Mouse (Mus musculus) MEL (cell line): ENCODE data around the gene Kcnh3. TPM values are rescaled to one million over a fixed set of nuclear protein-coding genes. Genes with fewer than 3 reads are reported as not detected.
A peak's percentile ranks its signal among the peaks of the same experiment; 100 is the strongest.

ENCODE experiments used
- DNase-seq: peaks from one replicate; pipeline ENCODE4 v3.0.0; 2011; ENCODE audit warnings: low read depth, low spot score
- H3K27ac ChIP-seq: 2 replicates; pipeline ENCODE4 v1.5.1; 2012; ENCODE audit warnings: low read depth, mild to moderate bottlenecking, control low read depth, low read length, moderate library complexity; ENCODE audit not compliant: control insufficient read depth
- H3K27me3 ChIP-seq, 2 experiments: fragments of 150-350 bp in 1 of 2; sonication (generic) in 1 of 2; 2 replicates each; pipeline ENCODE4 v1.6.1; 2012; ENCODE audit warnings: low read length in 2 of 2, mild to moderate bottlenecking in 2 of 2, improper control_type of control experiment in 1 of 2, moderate library complexity in 1 of 2; ENCODE audit not compliant: insufficient read depth in 2 of 2, control insufficient read depth in 1 of 2
- H3K36me3 ChIP-seq, 2 experiments: 2 replicates each; pipeline ENCODE4 v1.6.1; 2012 to 2014; ENCODE audit warnings: low read length in 2 of 2, improper control_type of control experiment in 1 of 2, inconsistent platforms in 1 of 2, mild to moderate bottlenecking in 1 of 2; ENCODE audit not compliant: insufficient read depth in 2 of 2, control insufficient read depth in 1 of 2
- H3K4me1 ChIP-seq, 2 experiments: fragments of 150-350 bp in 1 of 2; sonication (generic) in 1 of 2; 2 replicates each; pipeline ENCODE4 v1.6.1; 2012; ENCODE audit warnings: low read length in 2 of 2, improper control_type of control experiment in 1 of 2, mild to moderate bottlenecking in 1 of 2; ENCODE audit not compliant: insufficient read depth in 2 of 2, control insufficient read depth in 1 of 2
- H3K4me3 ChIP-seq, 2 experiments: fragments of 150-350 bp in 1 of 2; sonication (generic) in 1 of 2; 2 replicates each; pipeline ENCODE4 v1.5.1; 2012; ENCODE audit warnings: low read depth in 2 of 2, low read length in 2 of 2, mild to moderate bottlenecking in 2 of 2, moderate library complexity in 2 of 2, control low read depth in 1 of 2, improper control_type of control experiment in 1 of 2; ENCODE audit not compliant: control insufficient read depth in 1 of 2, insufficient read depth in 1 of 2
- H3K79me2 ChIP-seq: 2 replicates; pipeline ENCODE4 v1.6.1; 2012; ENCODE audit warnings: mild to moderate bottlenecking, low read length, moderate library complexity; ENCODE audit not compliant: control insufficient read depth, poor library complexity, insufficient read depth
- H3K9ac ChIP-seq: 2 replicates; pipeline ENCODE4 v1.6.1; 2012; ENCODE audit warnings: low read depth, mild to moderate bottlenecking, control low read depth, low read length, moderate library complexity; ENCODE audit not compliant: control insufficient read depth, poor library complexity, severe bottlenecking
- H3K9me3 ChIP-seq: fragments of 150-350 bp; sonication (generic); replicated peaks from 2 replicates; pipeline ENCODE4 v1.6.1; 2012; ENCODE audit warnings: mild to moderate bottlenecking, low read length, improper control_type of control experiment, moderate library complexity; ENCODE audit not compliant: insufficient read depth
- CHD2 ChIP-seq: IDR thresholded peaks from 2 replicates; pipeline ENCODE4 v1.6.1; 2011; ENCODE audit warnings: low read length, improper control_type of control experiment
- CTCF ChIP-seq, 3 experiments: IDR thresholded peaks in 2 of 3; conservative IDR thresholded peaks in 1 of 3; 2 replicates each; pipeline ENCODE4 v1.5.1; 2011 to 2012; ENCODE audit warnings: low read length in 3 of 3, low read depth in 2 of 3, mild to moderate bottlenecking in 2 of 3, improper control_type of control experiment in 1 of 3, inconsistent platforms in 1 of 3, mixed read lengths in 1 of 3, moderate library complexity in 1 of 3; ENCODE audit not compliant: control insufficient read depth in 1 of 3, insufficient read depth in 1 of 3, poor library complexity in 1 of 3, severe bottlenecking in 1 of 3
- EP300 ChIP-seq, 2 experiments: IDR thresholded peaks; 2 replicates each; pipeline ENCODE4 v1.6.1; 2011; ENCODE audit warnings: improper control_type of control experiment in 2 of 2, low read length in 2 of 2, low read depth in 1 of 2, mild to moderate bottlenecking in 1 of 2
- ETS1 ChIP-seq: IDR thresholded peaks from 2 replicates; pipeline ENCODE4 v1.6.1; 2012; ENCODE audit warnings: low read depth, mild to moderate bottlenecking, inconsistent platforms, low read length, improper control_type of control experiment, moderate library complexity
- GABPA ChIP-seq: IDR thresholded peaks from 2 replicates; pipeline ENCODE4 v1.6.1; 2012; ENCODE audit warnings: low read depth, mild to moderate bottlenecking, inconsistent platforms, low read length, improper control_type of control experiment, moderate library complexity
- GATA1 ChIP-seq: IDR thresholded peaks from 2 replicates; pipeline ENCODE4 v1.6.1; 2011; ENCODE audit warnings: low read depth, low read length, improper control_type of control experiment
- MAFK ChIP-seq: IDR thresholded peaks from 2 replicates; pipeline ENCODE4 v1.6.1; 2011; ENCODE audit warnings: low read depth, mild to moderate bottlenecking, low read length, improper control_type of control experiment, borderline replicate concordance
- MAX ChIP-seq: IDR thresholded peaks from 2 replicates; pipeline ENCODE4 v1.6.1; 2011; ENCODE audit warnings: low read length, improper control_type of control experiment
- MAZ ChIP-seq: IDR thresholded peaks from 2 replicates; pipeline ENCODE4 v1.6.1; 2012; ENCODE audit warnings: low read depth, mild to moderate bottlenecking, inconsistent platforms, low read length, improper control_type of control experiment
- MXI1 ChIP-seq: IDR thresholded peaks from 2 replicates; pipeline ENCODE4 v1.6.1; 2011; ENCODE audit warnings: mild to moderate bottlenecking, low read depth, low read length, improper control_type of control experiment
- NELFE ChIP-seq: IDR thresholded peaks from 2 replicates; pipeline ENCODE4 v1.6.1; 2011; ENCODE audit warnings: low read depth, low read length, improper control_type of control experiment
- NRF1 ChIP-seq: IDR thresholded peaks from 2 replicates; pipeline ENCODE4 v1.6.1; 2014; ENCODE audit warnings: low read depth, mild to moderate bottlenecking, inconsistent platforms, low read length, improper control_type of control experiment, moderate library complexity; ENCODE audit not compliant: poor library complexity, insufficient read depth, severe bottlenecking
- POLR2A ChIP-seq, 2 experiments: IDR thresholded peaks; 2 replicates each; pipeline ENCODE4 v1.6.1; 2011 to 2012; ENCODE audit warnings: low read length in 2 of 2, mild to moderate bottlenecking in 2 of 2, control low read depth in 1 of 2, improper control_type of control experiment in 1 of 2, low read depth in 1 of 2, moderate library complexity in 1 of 2; ENCODE audit not compliant: control insufficient read depth in 1 of 2, insufficient read depth in 1 of 2, poor library complexity in 1 of 2
- POLR2AphosphoS5 ChIP-seq: IDR thresholded peaks from 2 replicates; pipeline ENCODE4 v1.6.1; 2012; ENCODE audit warnings: low read depth, borderline replicate concordance, mild to moderate bottlenecking, inconsistent platforms, low read length, moderate library complexity, mixed read lengths
- RAD21 ChIP-seq: IDR thresholded peaks from 2 replicates; pipeline ENCODE4 v1.6.1; 2011; ENCODE audit warnings: mild to moderate bottlenecking, low read depth, low read length, improper control_type of control experiment
- SIN3A ChIP-seq: IDR thresholded peaks from 2 replicates; pipeline ENCODE4 v1.6.1; 2012; ENCODE audit warnings: low read length, improper control_type of control experiment, inconsistent platforms
- TAL1 ChIP-seq: IDR thresholded peaks from 2 replicates; pipeline ENCODE4 v1.6.1; 2012; ENCODE audit warnings: mild to moderate bottlenecking, inconsistent platforms, low read length, moderate library complexity, mixed read lengths
- TBP ChIP-seq: IDR thresholded peaks from 2 replicates; pipeline ENCODE4 v1.8.0; 2011; ENCODE audit warnings: low read depth, low read length, improper control_type of control experiment
- TCF12 ChIP-seq: IDR thresholded peaks from 2 replicates; pipeline ENCODE4 v1.6.1; 2014; ENCODE audit warnings: low read depth, mild to moderate bottlenecking, inconsistent platforms, low read length, improper control_type of control experiment, moderate library complexity
- USF1 ChIP-seq: IDR thresholded peaks from 2 replicates; pipeline ENCODE4 v1.6.1; 2014; ENCODE audit warnings: low read depth, mild to moderate bottlenecking, inconsistent platforms, low read length, improper control_type of control experiment, moderate library complexity
- ZMIZ1 ChIP-seq: IDR thresholded peaks from 2 replicates; pipeline ENCODE4 v1.6.1; 2012; ENCODE audit warnings: low read depth, mild to moderate bottlenecking, inconsistent platforms, low read length, improper control_type of control experiment, moderate library complexity
- ZNF384 ChIP-seq: IDR thresholded peaks from 2 replicates; pipeline ENCODE4 v1.6.1; 2012; ENCODE audit warnings: low read depth, mild to moderate bottlenecking, inconsistent platforms, low read length, improper control_type of control experiment
- polyA plus RNA-seq, 2 experiments: library from polyadenylated mRNA; stranded (reverse) in 1 of 2; unstranded in 1 of 2; fragments of >175 nt in 1 of 2; fragments of >200 nt in 1 of 2; gene quantifications; 2 replicates each; pipeline versions ENCODE4 v1.2.1 to v1.2.4; 2012; ENCODE audit warnings: low replicate concordance in 2 of 2, low read depth in 1 of 2; ENCODE audit not compliant: insufficient read length in 2 of 2, insufficient read depth in 1 of 2, missing spikeins in 1 of 2
- total RNA-seq: library from RNA; depleted of rRNA; stranded (reverse); fragments of 300-350 nt; gene quantifications from 2 replicates; pipeline ENCODE4 v1.2.3, GENCODE M21; 2012

The Kcnh3 gene
- total and polyA plus RNA-seq, 3 experiments: 0.15 to 1.3 TPM; not detected in 1

GRCm38 (mm10) chr15:99217630-99218029 is 7.0 kb upstream of the Kcnh3 start:
- Histone ChIP-seq H3K9me3 (no peaks in the 10 kb centered on the region), H3K27me3 (peaks cover 3 to 10% of the 10 kb centered on the region in 2 experiments), H3K36me3 (peaks cover 0 to 12% of the 10 kb centered on the region in 2 experiments; a peak in 2 of 4 replicates), H3K27ac (no peak overlapping the region), H3K4me3 (no peak overlapping the region), H3K4me1 (peaks cover 4 to 23% of the 10 kb centered on the region in 2 experiments; a peak in 3 of 4 replicates), H3K9ac (no peak overlapping the region), H3K79me2 (no peaks in the 10 kb centered on the region)
- no peak for TF ChIP-seq TAL1
- TF ChIP-seq EP300 (IDR thresholded peaks at IDR 0.05; ENCODE audit: low read depth in 1 of 2, low read length in 2 of 2): no peak
- no peak for TF ChIP-seq USF1
- no peak for TF ChIP-seq POLR2A (IDR thresholded peaks at IDR 0.05; ENCODE audit: control insufficient read depth in 1 of 2, insufficient read depth in 1 of 2, low read depth in 1 of 2, low read length in 2 of 2, poor library complexity in 1 of 2)
- no peak for TF ChIP-seq TCF12
- no peak; the same call in 1 of the 2 replicates for TF ChIP-seq POLR2AphosphoS5
- TF ChIP-seq ZMIZ1: no peak
- TF ChIP-seq NRF1: no peak
- TF ChIP-seq ETS1: no peak
- no peak for TF ChIP-seq MAFK
- no peak for TF ChIP-seq MXI1
- no peak for TF ChIP-seq TBP
- TF ChIP-seq NELFE: no peak
- TF ChIP-seq RAD21: no peak
- no peak for TF ChIP-seq SIN3A
- TF ChIP-seq CHD2: no peak
- TF ChIP-seq MAZ: no peak
- TF ChIP-seq CTCF (IDR thresholded peaks at IDR 0.05 in 2 of 3, conservative IDR thresholded peaks at IDR 0.05 in 1 of 3; ENCODE audit: control insufficient read depth in 1 of 3, insufficient read depth in 1 of 3, low read depth in 2 of 3, low read length in 3 of 3, poor library complexity in 1 of 3, severe bottlenecking in 1 of 3): no peak
- no peak for DNase-seq

GRCm38 (mm10) chr15:99221315-99221952 is 3.2 kb upstream of the Kcnh3 start:
- peak overlapping the region; percentile 56 to 72; a peak in 3 of 4 replicates for H3K4me3 ChIP-seq
- no peaks in the 10 kb centered on the region for H3K9me3 ChIP-seq
- H3K27ac ChIP-seq: no peak overlapping the region
- peak overlapping the region; percentile 46 for H3K9ac ChIP-seq
- peaks cover 1% of the 10 kb centered on the region; the same call in 1 of the 2 replicates for H3K79me2 ChIP-seq
- peaks cover 4 to 17% of the 10 kb centered on the region in 2 experiments; a peak in 3 of 4 replicates for H3K4me1 ChIP-seq
- TF ChIP-seq NELFE (no peak), GATA1 (no peak), ZMIZ1 (no peak), MXI1 (no peak; the same call in 1 of the 2 replicates), MAX (no peak), GABPA (no peak), ZNF384 (no peak)
- peaks cover 0 to 8% of the 10 kb centered on the region in 2 experiments; a peak in 2 of 4 replicates for H3K36me3 ChIP-seq
- DNase-seq: peak; percentile 40
- peaks cover 7 to 17% of the 10 kb centered on the region in 2 experiments for H3K27me3 ChIP-seq
